Mouse (Mus musculus) left cerebral cortex, adult 2 months (tissue): ENCODE data around the gene Elmo1. TPM values are rescaled to one million over a fixed set of nuclear protein-coding genes. Genes with fewer than 3 reads are reported as not detected.

Source experiments
- DNase-seq, 2 experiments: peaks; one replicate each; pipeline ENCODE4 v3.0.0; 2021 to 2022; ENCODE audit warnings: low spot score in 2 of 2, mixed read lengths in 1 of 2; ENCODE audit errors: extremely low spot score in 1 of 2
- H3K27ac ChIP-seq: fragments of 200-600 bp; 2 replicates; pipeline ENCODE4 v1.8.1; 2022
- H3K4me3 ChIP-seq: fragments of 200-600 bp; 2 replicates; pipeline ENCODE4 v1.8.1; 2022
- CTCF ChIP-seq: fragments of 200-600 bp; IDR thresholded peaks from 2 replicates; pipeline ENCODE4 v1.8.1; 2022; ENCODE audit warnings: antibody characterized with exemption, mild to moderate bottlenecking, moderate library complexity
- intact Hi-C: fragments of 180-260 bp; cut with DNase I; formaldehyde crosslinking; loops from one replicate; pipeline ENCODE4 v1.15.1; 2025
- total RNA-seq, 2 experiments: library from RNA; stranded (reverse); gene quantifications; 2 replicates each; pipeline ENCODE4 v1.2.3; 2021

Elmo1 gene
- total RNA-seq, 2 experiments from 2014 or later, result 62.8 to 79.1 TPM

GRCm38 (mm10) chr13:20299424-20299823 is 209.0 kb downstream of the Elmo1 start:
- Histone ChIP-seq H3K27ac (no peak overlapping the region), H3K4me3 (no peak overlapping the region)
- intact Hi-C loops, result loop anchor here (1.0 to 2.0 kb wide), 3 partner anchors 735 to 859 kb away; no protein-coding TSS in a partner anchor
- peak; percentile 78 for TF ChIP-seq CTCF
- DNase-seq, result peak; percentile 36 to 40

GRCm38 (mm10) chr13:20300052-20300564 is 209.7 kb downstream of the Elmo1 start:
- intact Hi-C loops, result no loop called here
- Histone ChIP-seq H3K4me3 (no peak overlapping the region), H3K27ac (no peak overlapping the region)
- no peak for TF ChIP-seq CTCF
- no peak for DNase-seq

GRCm38 (mm10) chr13:20300626-20301025 is 210.2 kb downstream of the Elmo1 start:
- DNase-seq, result no peak
- intact Hi-C loops, result no loop called here
- H3K27ac ChIP-seq, result no peak overlapping the region
- TF ChIP-seq CTCF, result no peak
- no peak overlapping the region for H3K4me3 ChIP-seq

- no peak for DNase-seq
These were observed 211.4 kb downstream of the Elmo1 start for GRCm38 (mm10) chr13:20301760-20302159.

GRCm38 (mm10) chr13:20305621-20306020 is 215.2 kb downstream of the Elmo1 start:
- intact Hi-C loops, result loop anchor here (2.0 to 5.0 kb wide), 2 partner anchors 127 to 297 kb away; no protein-coding TSS in a partner anchor
- no peak for TF ChIP-seq CTCF
- no peak overlapping the region for H3K4me3 ChIP-seq

More at GRCm38 (mm10) chr13:20301760-20302159, 211.4 kb downstream of the Elmo1 start:
- H3K4me3 ChIP-seq, result no peak overlapping the region
- intact Hi-C loops, result no loop called here
- H3K27ac ChIP-seq, result no peak overlapping the region
- TF ChIP-seq CTCF, result no peak

GRCm38 (mm10) chr13:20306180-20307177 is 216.1 kb downstream of the Elmo1 start:
- Histone ChIP-seq H3K27ac (peak overlapping the region; percentile 73), H3K4me3 (no peak overlapping the region)
- TF ChIP-seq CTCF, result no peak
- DNase-seq, result peak; percentile 33 to 35
- intact Hi-C loops, result loop anchor here (2.0 to 5.0 kb wide), 2 partner anchors 126 to 296 kb away; no protein-coding TSS in a partner anchor

More at GRCm38 (mm10) chr13:20305621-20306020, 215.2 kb downstream of the Elmo1 start:
- no peak for DNase-seq
- no peak overlapping the region; the same call in 1 of the 2 replicates for H3K27ac ChIP-seq

GRCm38 (mm10) chr13:20307381-20307780 is 217.0 kb downstream of the Elmo1 start:
- no peak for TF ChIP-seq CTCF
- intact Hi-C loops, result loop anchor here (2.0 to 5.0 kb wide), 2 partner anchors 125 to 295 kb away; no protein-coding TSS in a partner anchor
- DNase-seq, result no peak
- peak overlapping the region; percentile 73; the same call in 1 of the 2 replicates for H3K27ac ChIP-seq
- H3K4me3 ChIP-seq, result no peak overlapping the region

- no peak overlapping the region for H3K27ac ChIP-seq
- TF ChIP-seq CTCF, result peak; percentile 87
- no peak overlapping the region for H3K4me3 ChIP-seq
- peak; percentile 83 to 89 for DNase-seq
- intact Hi-C loops, result loop anchor here (1.0 to 5.0 kb wide), 4 partner anchors 160 to 723 kb away; no protein-coding TSS in a partner anchor
These were observed 221.2 kb downstream of the Elmo1 start for GRCm38 (mm10) chr13:20311612-20312011.

- no peak overlapping the region for H3K27ac ChIP-seq
- DNase-seq, result no peak
- intact Hi-C loops, result loop anchor here (5.0 kb wide), 1 partner anchor 509 kb away; no protein-coding TSS in a partner anchor
- TF ChIP-seq CTCF, result no peak
- H3K4me3 ChIP-seq, result no peak overlapping the region
These were observed 222.9 kb downstream of the Elmo1 start for GRCm38 (mm10) chr13:20313345-20313744.

GRCm38 (mm10) chr13:20316139-20316538 is 225.7 kb downstream of the Elmo1 start:
- TF ChIP-seq CTCF, result no peak
- H3K4me3 ChIP-seq, result no peak overlapping the region
- intact Hi-C loops, result no loop called here
- H3K27ac ChIP-seq, result no peak overlapping the region
- DNase-seq, result no peak

- Histone ChIP-seq H3K27ac (no peak overlapping the region), H3K4me3 (no peak overlapping the region)
- no peak for DNase-seq
- TF ChIP-seq CTCF, result no peak
- intact Hi-C loops, result no loop called here
These were observed 228.3 kb downstream of the Elmo1 start for GRCm38 (mm10) chr13:20318615-20319219.

GRCm38 (mm10) chr13:20320232-20320631 is 229.8 kb downstream of the Elmo1 start:
- no peak overlapping the region for H3K4me3 ChIP-seq
- DNase-seq, result no peak
- intact Hi-C loops, result no loop called here
- H3K27ac ChIP-seq, result no peak overlapping the region
- TF ChIP-seq CTCF, result peak; percentile 27
